Mouse (Mus musculus) embryonic facial prominence, embryonic 15.5 days (tissue): ENCODE data around the gene Fndc5. TPM values are rescaled to one million over a fixed set of nuclear protein-coding genes. Genes with fewer than 3 reads are reported as not detected.

Experiments
- ATAC-seq: fragments of 200-750 bp; cut with Nextera tagmentation; 2 replicates; pipeline ENCODE4 v1.8.0; 2017; ENCODE audit warnings: low read depth, moderate TSS enrichment; ENCODE audit not compliant: insufficient number of reproducible peaks, low FRiP score, low TSS enrichment
- H3K27ac ChIP-seq: fragments of 300-500 bp; sonication (generic); replicated peaks from 2 replicates; pipeline ENCODE4 v1.5.1; 2015; ENCODE audit warnings: mild to moderate bottlenecking, inconsistent platforms
- H3K27me3 ChIP-seq: fragments of 300-500 bp; sonication (generic); 2 replicates; pipeline ENCODE4 v1.6.1; 2015; ENCODE audit warnings: inconsistent platforms
- H3K36me3 ChIP-seq: fragments of 300-500 bp; sonication (generic); 2 replicates; pipeline ENCODE4 v1.6.1; 2015; ENCODE audit warnings: mild to moderate bottlenecking, inconsistent platforms
- H3K4me1 ChIP-seq: fragments of 300-500 bp; sonication (generic); 2 replicates; pipeline ENCODE4 v1.6.1; 2015; ENCODE audit warnings: inconsistent platforms
- H3K4me2 ChIP-seq: fragments of 300-500 bp; sonication (generic); replicated peaks from 2 replicates; pipeline ENCODE4 v1.6.1; 2015; ENCODE audit warnings: mild to moderate bottlenecking, inconsistent platforms
- H3K4me3 ChIP-seq: fragments of 300-500 bp; sonication (generic); replicated peaks from 2 replicates; pipeline ENCODE4 v1.5.1; 2015; ENCODE audit warnings: mild to moderate bottlenecking, inconsistent platforms
- H3K9ac ChIP-seq: fragments of 300-500 bp; sonication (generic); 2 replicates; pipeline ENCODE4 v1.6.1; 2015; ENCODE audit warnings: inconsistent platforms
- H3K9me3 ChIP-seq: fragments of 300-500 bp; sonication (generic); replicated peaks from 2 replicates; pipeline ENCODE4 v1.6.1; 2016; ENCODE audit warnings: inconsistent platforms
- whole genome bisulfite sequencing: fragments of 180-500 bp; shearing (Covaris S2); methylation state at CpG from one replicate; pipeline ENCODE4 v1.1.7; 2015; 5-methylcytosine and 5-hydroxymethylcytosine counted together
- polyA plus RNA-seq: library from polyadenylated mRNA; unstranded; fragments of >200 nt; fragmentation: Nextera tagmentation; extraction: Ambion mirVana; gene quantifications from 2 replicates; pipeline ENCODE4 v1.2.1, GENCODE M21; 2015

Gene Fndc5
- polyA plus RNA-seq, 1 experiment from 2014 or later, result 19.7 TPM

- Histone ChIP-seq H3K9ac (peak overlapping the region; percentile 63), H3K4me3 (peak overlapping the region; percentile 92), H3K36me3 (peaks cover 17% of the 10 kb centered on the region; the same call in 1 of the 2 replicates), H3K4me2 (peak overlapping the region; percentile 71), H3K27me3 (no peaks in the 10 kb centered on the region), H3K27ac (peak overlapping the region; percentile 89), H3K4me1 (peaks cover 20% of the 10 kb centered on the region), H3K9me3 (no peaks in the 10 kb centered on the region)
- no peak for ATAC-seq
- 2% methylated on average over 12 of the region's 12 CpGs for WGBS
Observed at GRCm38 (mm10) chr4:129190538-129190937, 53.7 kb downstream of the Fndc5 start.

- no peak overlapping the region for H3K4me3 ChIP-seq
Observed at GRCm38 (mm10) chr4:129191691-129192090, 54.9 kb downstream of the Fndc5 start.

More at GRCm38 (mm10) chr4:129191691-129192090, 54.9 kb downstream of the Fndc5 start:
- ATAC-seq, result no peak
- Histone ChIP-seq H3K27me3 (no peaks in the 10 kb centered on the region), H3K9me3 (no peaks in the 10 kb centered on the region), H3K27ac (no peak overlapping the region), H3K9ac (no peak overlapping the region), H3K4me1 (peaks cover 20% of the 10 kb centered on the region), H3K4me2 (no peak overlapping the region), H3K36me3 (peaks cover 27% of the 10 kb centered on the region)
- 67% methylated on average over 5 of the region's 5 CpGs for WGBS

Other genes with a start within 250 kb of the Fndc5 start
- gene Azin2, start 174.6 kb upstream of the Fndc5 start, polyA plus RNA-seq, result 29.4 and 32.1 TPM in 2 replicates
- 196 and 203 TPM in 2 replicates for gene Ak2, start 145.0 kb upstream of the Fndc5 start, polyA plus RNA-seq
- gene Rnf19b, start 78.7 kb upstream of the Fndc5 start, polyA plus RNA-seq, result 10.7 and 11.0 TPM in 2 replicates
- 26.6 and 26.9 TPM in 2 replicates for gene Tmem54, start 31.5 kb upstream of the Fndc5 start, polyA plus RNA-seq
- gene Hpca, start 15.0 kb upstream of the Fndc5 start, polyA plus RNA-seq, result 1.8 and 2.2 TPM in 2 replicates
- 17.8 and 18.5 TPM in 2 replicates for gene S100pbp, start 52.7 kb downstream of the Fndc5 start, polyA plus RNA-seq
- 75.5 and 83.2 TPM in 2 replicates for gene Yars, start 52.8 kb downstream of the Fndc5 start, polyA plus RNA-seq
- 8.9 and 10.0 TPM in 2 replicates for gene C77080, start 124.4 kb downstream of the Fndc5 start, polyA plus RNA-seq
- 4.9 and 6.9 TPM in 2 replicates for gene Sync, start 150.6 kb downstream of the Fndc5 start, polyA plus RNA-seq
- gene Rbbp4, start 198.4 kb downstream of the Fndc5 start, polyA plus RNA-seq, result 325 and 329 TPM in 2 replicates
- gene Zbtb8os, start 198.7 kb downstream of the Fndc5 start, polyA plus RNA-seq, result 36.6 and 41.2 TPM in 2 replicates
- gene Zbtb8a, start 241.1 kb downstream of the Fndc5 start, polyA plus RNA-seq, result 12.8 and 14.1 TPM in 2 replicates